Mouse (Mus musculus) brain, adult 10 weeks (tissue): ENCODE measurements around the gene Gm5934. TPM values are rescaled to one million over a fixed set of nuclear protein-coding genes. Genes with fewer than 3 reads are reported as not detected.

Experiments used
- polyA plus RNA-seq: library from polyadenylated mRNA; stranded (reverse); fragments of 350-450 nt; fragmentation: Illumina TruSeq; extraction: RNeasy Lipid Tissue Mini Kit (QIAGEN cat#74804); gene quantifications from one replicate; pipeline ENCODE4 v1.2.3, GENCODE M21; 2015; ENCODE audit warnings: low read depth, low replicate concordance

The Gm5934 gene
- not detected for polyA plus RNA-seq

DNA sequence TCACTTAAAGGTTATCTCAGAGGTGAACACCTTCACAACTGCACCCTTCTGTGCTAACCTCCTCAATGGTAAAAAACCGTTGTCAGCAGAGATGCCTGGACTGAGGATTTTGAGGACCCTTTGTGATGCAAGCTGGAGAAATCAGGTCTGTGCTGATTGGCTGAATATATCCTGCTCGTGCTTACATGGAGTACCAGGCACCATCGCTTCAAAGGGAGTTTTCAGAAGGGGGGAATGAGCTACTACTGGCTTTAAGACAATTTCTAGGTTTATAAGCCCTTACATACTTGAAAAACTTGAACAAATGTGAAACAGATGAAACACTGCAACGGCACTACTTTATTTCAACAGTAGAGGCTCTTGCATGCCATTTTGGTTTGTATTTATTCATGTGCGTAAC, at the start of gene Gm5934:
TSS of gene Gm5934 (minus strand) at position 101 of the 400 bp plus-strand sequence.

Other genes with a start within 250 kb of the Gm5934 start
- not detected for gene Gm4297, start 74.1 kb upstream of the Gm5934 start, polyA plus RNA-seq